Mouse (Mus musculus): ENCODE data around the gene Txnrd1.

The Txnrd1 gene

DNA sequence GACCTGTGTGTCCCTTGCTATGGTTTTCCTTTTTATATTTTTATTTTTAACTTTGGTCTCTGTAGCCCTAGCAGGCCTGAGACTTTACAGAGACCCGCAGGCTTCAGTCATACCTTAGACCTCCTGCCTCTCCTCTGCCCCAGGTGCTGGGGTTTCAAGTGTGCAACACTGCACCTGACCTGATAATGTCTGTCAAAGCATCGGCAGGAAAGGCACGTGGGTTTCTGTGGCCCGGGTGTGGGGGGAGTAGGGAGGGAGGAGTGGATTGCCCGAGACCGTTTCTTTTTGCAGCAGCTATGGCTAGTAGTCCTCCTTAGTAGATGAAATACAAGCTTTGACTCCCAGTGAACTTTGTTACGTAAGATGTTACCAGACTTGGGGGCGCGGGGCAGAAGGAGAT, 15.8 kb upstream of the Txnrd1 start:
- DNase-seq (ENCODE audit: low read depth, low spot score), result no peak

DNA sequence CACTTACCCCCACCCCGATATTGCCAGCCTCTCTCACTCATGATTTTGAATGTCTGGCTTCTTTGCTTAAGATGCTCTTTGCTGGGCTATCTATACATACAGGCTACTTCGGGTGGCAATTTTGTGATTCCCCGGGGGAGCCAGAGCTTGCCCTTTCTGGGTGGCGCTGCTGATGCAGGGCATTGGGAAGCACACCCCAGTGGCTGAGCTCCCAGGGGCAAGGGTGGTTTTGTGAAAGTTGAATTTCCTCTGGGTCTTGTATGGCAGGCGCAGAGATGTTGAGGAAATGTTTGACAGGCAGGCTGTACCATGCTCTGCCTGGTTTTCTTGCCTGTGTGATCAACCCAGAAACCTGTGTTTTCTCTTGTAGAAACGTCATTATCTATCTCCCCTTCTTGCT, 15.1 kb upstream of the Txnrd1 start:
- DNase-seq (ENCODE audit: low read depth, low spot score), result no peak

DNA sequence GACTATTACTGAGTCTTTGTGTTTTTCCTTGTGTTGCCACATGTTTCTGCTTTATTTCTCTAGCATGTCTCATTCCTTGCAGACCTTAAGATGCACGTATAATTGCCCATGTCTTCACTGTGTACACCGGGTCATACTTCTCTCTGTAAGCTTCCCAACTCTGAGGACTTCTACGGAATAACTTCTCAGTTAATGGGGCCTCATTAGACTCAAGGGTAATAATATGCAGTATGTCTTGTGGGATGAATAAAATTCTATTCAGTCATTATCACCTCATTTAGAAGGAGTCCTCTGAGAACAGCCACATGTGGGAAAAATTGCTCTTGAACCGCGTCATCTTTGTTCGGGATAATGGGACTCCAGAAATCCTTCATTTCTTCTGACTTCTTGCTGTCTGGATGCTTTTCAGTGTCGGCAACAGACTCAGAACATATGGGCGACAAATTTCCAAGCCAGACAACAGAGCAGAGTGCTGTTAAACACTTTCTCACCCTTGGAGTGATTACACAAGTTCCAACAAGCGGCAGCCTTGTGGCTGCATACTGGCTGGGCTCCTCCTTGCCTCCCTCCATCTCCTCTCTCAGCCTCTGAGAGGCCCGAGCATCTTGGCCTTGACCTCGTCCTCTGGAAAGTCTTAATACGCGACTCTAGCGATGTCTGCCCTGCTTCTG, 10.5 kb upstream of the Txnrd1 start:
- no peak for DNase-seq (ENCODE audit: low read depth, low spot score)

DNA sequence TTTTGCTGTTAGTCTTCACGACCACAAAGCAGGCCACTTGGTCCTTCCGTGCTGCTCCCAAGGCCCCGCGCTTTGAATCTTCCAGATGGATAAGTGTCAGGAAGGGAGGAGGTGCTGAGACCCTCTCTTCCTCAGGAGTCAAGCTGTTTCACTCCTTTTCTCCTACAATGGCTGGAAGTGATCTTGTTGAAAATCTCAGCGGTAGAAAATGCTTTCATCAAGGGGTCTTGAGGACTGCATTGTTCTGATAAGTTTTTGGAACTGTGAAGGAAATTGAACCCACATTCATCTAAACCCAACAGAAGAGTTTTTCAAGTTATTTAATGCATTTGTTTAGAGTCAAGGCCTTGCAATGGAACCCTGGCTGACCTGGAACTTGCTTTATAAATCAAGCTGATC, 10.0 kb upstream of the Txnrd1 start:
- DNase-seq (ENCODE audit: low read depth, low spot score), result no peak

DNA sequence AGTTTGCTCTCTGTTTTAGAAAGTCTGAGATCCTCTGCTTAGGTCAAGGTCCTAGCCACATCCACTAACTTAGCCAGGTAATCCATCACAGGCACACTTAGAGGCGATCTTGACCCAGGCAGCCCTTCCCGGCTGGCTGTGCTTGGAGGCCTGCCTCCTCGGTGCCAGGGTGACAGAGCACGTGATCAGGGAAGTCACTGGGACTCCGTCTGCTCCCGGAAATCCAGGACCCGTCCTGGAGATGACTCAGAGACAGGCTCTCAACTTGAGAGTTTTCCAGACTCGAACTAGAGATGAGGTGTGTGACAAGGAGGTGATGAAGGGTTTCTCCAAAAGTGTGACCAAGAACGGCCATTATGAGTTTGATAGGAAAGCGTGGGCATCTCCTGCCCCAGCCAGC, 9.2 kb upstream of the Txnrd1 start:
- DNase-seq (ENCODE audit: low read depth, low spot score), result no peak

DNA sequence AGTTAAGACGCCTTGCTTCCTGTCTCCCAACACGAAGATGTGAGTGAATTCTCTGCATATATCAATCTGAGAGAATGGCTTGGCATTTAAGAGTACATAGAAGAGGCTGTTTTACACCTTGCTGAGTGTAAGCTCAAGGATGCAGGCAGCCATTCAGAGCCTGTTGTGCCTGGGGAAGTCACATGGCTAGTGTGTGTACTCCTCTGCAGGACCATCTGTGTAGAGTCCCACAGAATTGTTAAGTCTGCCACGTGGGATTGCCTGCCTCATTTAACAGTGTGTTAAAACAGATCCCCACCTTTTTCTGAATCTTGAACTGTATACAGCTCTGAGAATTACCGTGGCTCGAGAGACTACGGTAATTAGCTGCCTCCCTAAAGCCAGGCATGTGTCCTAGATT, 7.2 kb upstream of the Txnrd1 start:
- DNase-seq (ENCODE audit: low read depth, low spot score), result peak; percentile 76

DNA sequence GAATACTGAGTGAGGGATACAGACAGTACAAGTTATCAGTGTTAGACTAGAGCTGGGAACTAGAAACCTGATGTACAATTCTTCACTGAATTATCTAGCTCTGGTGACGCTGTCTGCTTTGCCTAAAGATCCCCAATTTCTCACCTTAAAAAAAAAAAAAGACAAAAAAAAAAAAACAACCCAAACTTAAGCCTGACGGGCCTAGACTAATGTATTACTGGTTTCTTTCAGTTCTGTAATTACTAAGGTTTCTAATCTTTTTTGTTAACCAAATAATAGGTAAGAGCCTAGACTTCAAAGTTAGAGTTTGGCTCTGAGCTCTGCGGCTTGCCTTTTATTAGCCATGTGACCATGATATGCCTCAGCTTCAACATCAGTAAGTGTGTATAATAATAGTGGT, 2.1 kb downstream of the Txnrd1 start:
- DNase-seq (ENCODE audit: low read depth, low spot score), result no peak

DNA sequence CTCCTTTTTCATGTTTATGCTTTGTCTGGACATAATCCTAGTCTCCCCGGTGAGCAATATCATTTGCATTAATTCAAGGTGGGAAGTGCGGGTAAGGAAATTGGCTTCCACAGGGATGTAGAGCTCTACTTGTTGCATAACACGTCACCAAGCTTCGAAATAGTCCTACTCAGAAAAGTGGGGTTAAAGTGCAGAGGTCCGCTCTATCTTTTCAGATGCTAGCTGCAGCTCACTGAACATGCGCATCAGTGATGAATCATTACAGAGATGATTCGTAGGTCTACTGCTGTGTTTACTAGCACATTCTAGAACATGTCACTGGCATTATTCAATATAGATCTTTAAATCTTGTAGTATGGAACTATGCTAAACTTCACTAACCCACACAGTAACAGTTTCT, 4.6 kb downstream of the Txnrd1 start:
- DNase-seq (ENCODE audit: low read depth, low spot score), result no peak

DNA sequence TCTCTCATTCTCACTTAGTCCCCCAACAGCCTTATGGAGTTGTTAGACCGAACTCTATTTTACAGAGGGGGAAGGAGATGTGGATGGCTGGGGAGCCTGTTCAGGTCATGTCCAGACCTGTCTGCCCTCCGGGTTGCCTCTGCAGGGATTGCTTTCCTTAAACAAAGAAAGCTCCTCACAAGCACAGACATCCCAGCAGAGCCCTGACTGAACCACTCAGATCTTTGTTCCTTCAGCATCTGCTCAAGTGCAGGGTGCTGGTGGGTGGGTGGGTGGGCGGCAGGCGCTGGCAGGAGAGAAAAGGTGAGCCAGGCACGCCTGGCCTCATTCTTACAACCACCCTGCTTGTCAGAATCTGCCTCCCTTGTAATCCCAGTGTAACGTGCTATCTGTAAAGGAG, 10.3 kb downstream of the Txnrd1 start:
- DNase-seq (ENCODE audit: low read depth, low spot score), result peak; percentile 62

DNA sequence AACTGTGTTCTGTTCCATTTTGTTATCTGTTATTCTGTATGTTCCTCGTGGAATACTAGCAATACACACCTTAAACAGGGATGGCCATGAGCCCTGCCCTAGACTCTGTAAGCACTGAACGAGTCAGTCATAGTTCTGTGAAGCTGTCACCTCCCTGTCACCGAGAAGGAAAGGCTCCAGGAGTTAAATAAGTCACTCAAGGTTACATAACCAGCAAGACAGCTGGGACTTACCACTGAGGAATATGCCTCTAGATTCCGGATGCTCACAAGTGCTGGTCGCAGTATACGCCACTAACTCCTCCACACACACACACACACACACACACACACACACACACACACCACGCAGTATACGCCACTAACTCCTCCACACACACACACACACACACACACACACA, 11.0 kb downstream of the Txnrd1 start:
- DNase-seq (ENCODE audit: low read depth, low spot score), result peak; percentile 63

DNA sequence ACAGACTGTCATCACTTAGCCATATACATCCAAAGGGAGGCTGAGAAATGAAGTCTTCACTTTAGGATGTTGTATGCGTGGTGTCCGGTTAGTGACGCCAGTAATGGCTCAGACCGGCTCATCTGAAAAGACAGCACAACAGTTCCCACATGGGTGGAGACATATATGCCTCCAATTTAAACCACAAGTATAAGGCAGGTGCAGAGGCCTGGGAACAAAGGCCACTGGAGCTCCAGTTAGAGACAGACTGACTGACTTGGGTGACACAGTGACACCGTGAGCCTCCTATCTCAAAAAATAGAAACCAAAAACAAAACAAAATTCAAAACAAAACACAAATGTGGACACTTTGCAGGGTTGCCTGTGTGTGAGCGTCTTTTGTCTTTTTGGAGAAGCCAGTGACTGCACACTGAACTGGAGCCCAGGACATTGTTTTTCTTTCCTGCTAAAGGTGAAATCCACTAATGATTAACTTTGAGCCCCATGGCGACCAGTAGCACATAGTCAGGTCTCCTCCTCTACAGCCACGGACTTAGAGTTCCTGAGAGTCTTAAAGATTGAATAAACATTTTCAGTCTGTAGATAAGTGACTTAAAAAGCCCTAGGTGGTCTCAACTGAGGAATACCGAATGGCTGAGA, 14.2 kb downstream of the Txnrd1 start:
- DNase-seq (ENCODE audit: low read depth, low spot score), result no peak

DNA sequence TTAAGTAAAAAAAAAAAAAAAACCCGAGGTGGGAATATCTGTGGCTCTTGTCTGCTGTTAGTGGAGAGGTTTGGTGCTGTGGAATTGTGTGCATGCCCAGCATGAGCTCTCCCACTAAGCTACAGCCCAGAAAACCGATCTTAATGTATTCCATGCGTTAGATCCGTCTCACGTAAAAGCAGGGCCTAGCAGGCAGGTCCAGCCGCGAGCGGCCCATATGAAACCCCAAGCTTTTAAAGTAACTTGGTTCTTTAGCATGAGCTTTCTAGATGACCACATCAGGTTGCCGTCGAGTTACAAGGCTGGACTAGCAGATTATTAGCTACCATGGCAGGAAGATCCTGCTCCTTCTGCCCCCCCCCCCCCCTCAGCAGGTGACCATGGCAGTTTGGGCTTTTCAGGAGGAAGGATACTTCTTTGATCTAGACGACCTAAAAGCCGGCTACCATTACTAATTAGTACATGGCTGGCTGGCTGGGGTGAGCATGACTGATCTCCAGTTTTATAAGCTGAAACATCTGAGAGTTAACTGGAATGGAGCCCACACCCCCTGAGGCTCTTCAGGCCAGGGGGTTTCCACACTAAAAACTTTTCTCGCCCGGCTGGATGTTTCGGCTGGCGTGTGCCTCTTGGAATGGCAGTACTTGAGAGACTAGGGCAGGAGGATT, 16.1 kb downstream of the Txnrd1 start:
- DNase-seq (ENCODE audit: low read depth, low spot score), result no peak

DNA sequence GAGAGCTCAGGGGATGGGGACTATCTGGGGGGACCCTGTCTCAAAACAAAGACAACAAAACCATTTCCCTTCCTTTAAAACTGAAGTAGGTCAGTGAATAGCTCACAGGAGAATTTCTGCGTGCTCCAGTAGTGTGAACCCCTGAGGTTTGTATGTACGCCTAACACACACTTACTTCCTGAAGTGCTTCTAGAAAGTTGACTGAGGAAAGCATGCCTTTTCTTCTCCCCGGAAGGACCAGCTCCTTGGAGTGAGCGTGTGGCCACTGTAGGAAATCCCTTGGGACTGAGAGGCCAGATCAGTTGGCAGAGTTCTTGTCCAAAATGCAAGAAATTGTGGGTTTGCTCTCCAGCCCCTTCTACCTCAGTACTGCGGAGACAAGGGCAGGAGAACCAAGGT, 16.6 kb downstream of the Txnrd1 start:
- no peak for DNase-seq (ENCODE audit: low read depth, low spot score)

DNA sequence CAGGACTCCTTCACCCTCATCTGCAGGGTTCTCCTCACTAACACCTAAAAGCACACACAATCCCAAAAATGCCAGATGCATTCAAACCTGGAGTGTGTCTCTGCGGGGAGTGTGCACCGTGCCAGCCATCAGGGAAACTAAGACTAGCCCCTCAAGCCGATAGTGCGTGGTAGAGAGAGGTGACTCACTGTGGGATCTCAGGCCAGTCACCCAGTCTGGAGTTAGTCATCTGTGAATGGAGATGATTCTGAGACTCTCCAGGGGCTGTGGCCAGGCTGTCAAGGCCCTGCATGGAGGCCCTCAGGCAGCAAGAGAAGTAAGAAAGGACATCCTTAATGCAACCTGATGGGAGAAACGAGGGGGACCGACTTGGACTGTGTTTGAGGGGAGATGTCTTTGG, 18.0 kb downstream of the Txnrd1 start:
- no peak for DNase-seq (ENCODE audit: low read depth, low spot score)

DNA sequence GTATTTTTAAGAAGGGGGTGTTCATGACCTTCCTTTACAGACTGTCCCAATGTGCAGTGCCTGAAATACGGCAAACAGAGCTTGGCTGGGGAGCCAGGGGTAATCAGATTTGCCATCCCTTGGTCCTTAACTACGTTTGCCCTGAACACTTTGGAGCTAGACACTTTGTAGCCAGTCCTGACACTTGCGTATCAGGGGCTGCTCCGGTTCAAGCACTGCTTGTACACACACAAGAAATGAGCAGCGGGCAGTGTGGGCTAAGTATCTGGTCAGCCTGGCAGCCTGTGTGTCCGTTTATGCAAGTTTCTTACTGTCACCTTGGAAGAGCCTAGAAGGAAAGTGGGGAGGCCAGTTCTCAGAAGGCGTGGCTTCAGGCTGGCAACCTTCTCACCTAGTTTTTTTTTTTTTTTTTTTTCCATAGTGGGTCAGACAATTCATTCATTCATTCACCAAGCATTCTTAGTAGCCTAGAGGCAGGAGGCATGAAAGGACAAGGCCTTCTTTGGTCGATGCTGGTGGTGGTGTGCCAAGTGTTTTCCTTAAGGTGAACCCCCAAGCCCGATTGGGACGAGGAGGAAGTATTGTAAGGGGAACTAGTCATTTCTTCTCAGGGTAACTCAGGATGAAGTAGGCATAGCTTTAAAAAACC, 24.4 kb downstream of the Txnrd1 start:
- no peak for DNase-seq (ENCODE audit: low read depth, low spot score)

DNA sequence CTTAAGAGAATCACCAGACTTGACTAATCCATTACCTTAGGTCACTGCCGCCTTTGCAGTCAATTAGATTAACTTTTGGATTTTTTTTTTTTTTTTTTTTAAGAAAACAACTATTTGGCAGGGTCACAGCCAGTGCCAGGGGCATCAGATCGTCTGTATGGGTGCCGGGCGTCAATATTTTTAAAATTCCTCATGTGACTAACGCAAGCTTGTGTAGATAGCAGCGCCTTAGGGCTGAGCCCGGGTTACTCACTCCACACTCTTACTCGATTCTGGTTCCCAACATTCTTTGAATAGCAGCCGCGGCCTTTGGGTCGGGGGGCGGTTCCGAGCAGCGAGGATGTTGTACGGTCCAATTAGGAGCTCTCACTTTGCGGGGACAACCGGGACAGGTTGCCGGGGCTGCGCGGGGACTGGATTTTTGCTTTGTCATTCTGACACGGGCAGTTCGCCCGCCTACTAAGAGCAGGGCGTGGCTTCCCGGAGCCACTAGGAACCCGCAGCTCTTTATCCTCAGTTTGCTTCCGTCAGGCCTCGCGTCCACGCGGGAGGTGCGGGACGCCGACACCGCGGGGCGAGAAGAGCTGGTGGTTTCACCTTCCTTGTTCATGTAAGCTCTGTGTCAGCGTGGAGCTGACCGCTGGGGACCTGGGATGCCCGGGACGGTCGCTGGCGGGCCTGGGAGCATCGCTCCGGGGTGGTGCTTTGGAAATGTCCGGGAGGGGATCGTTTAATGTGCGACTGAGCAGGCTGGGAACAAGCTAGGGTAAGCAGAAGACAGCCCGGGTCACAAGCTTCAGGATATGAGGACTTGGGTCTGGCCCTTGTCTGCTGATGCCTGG, 25.2 kb downstream of the Txnrd1 start:
- DNase-seq (ENCODE audit: low read depth, low spot score), result peak; percentile 98

DNA sequence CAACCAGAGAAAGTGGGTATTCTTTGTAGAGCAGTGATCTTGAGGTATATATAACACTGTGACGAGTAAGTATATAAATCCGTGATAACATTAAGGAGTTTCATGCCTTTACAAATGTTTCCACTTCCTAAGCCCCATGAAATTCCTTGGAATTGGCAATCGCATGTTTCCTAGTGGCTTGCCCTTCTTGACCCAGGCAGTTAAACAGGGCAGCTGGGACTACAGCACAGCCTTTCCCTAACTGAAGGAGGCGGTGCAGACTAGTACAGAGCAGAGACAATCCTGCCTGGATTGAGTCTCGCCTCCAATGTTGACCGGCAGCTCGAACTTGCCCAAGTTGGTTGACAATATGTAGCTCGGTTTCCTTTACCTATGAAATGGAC, 25.8 kb downstream of the Txnrd1 start:
- DNase-seq (ENCODE audit: low read depth, low spot score), result peak; percentile 66

DNA sequence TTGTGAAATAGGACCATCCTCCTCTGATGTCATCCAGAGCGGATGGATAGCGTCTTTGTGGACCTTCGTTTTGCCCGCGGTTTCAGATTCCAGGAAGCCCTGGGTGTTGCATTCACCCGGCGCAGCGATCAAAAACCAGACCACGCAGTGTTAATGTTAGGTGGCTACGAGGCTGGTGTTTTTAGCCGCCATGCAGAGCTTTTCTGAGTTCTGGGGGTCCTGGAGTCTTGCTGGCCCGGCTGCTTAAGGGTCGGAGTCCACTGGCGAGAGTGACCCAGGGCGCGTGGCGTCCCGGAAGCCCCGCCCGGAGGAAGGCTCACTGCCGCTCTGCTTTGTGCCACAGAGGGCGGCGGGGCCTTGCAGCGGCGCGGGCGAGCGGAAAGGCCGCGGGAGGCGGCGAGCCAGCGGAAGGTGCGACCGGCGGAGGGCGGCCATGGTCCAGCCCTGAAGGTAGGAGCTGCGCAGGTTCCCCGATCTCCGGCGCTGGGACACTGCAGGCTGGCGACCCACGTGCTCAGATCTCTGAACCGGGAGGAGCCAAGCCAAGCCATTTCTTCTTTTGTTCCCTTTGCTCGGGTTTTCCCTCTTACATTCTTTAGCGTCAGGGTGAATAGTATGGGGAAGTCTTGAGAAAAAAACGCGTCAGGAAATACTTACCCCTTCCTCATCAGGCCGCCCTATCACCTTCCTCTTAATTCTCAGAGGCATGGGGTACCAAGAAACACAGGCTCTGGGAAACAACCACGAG, 26.6 kb downstream of the Txnrd1 start:
- peak; percentile 81 for DNase-seq (ENCODE audit: low read depth, low spot score)

DNA sequence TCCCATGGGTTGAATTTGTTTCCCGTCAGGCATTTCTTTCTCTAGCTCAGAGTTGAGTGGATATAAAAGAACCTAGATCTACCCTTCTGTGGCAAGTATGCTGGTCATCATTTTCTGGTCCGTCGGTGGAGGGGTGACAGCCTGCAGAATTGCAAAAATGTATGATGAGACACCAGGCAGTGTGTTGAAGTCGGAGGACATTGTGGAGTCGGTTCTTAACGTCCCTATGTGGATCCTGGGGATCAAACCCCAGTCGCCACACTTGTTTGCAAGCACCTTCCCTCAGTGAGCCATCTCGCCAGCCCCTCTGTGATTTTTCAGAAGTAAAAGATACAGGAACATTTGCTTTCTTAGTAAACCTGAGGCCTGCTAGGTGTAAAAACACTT, 27.2 kb downstream of the Txnrd1 start:
- DNase-seq (ENCODE audit: low read depth, low spot score), result no peak

DNA sequence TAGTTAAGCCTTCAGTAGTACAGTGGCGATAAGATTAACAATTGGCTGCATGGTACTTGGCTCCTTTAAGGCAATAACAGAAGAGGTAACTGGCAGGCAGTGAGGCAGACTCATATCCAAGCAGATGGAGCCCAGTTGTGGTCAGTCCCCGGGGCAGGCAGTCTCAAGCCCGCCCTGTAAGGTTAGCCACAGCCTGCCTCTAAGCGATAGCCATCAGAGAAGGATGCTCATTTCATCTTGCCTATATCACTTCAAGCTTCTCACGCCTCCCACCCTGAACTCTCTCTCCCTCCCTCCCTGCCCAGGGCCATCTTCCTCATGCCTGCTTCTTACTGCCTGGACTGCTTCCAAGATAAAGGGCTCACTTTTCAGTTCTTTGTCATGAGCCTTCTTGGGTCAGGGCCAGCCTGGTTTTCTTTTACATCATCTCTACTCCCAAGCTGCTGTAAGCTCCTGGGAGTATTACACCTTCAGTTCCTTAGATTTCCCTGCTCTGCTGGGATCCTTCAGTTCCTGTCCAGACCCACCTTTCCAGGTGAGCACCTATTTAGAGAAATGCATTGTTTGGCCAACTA, 29.4 kb downstream of the Txnrd1 start:
- no peak for DNase-seq (ENCODE audit: low read depth, low spot score)

DNA sequence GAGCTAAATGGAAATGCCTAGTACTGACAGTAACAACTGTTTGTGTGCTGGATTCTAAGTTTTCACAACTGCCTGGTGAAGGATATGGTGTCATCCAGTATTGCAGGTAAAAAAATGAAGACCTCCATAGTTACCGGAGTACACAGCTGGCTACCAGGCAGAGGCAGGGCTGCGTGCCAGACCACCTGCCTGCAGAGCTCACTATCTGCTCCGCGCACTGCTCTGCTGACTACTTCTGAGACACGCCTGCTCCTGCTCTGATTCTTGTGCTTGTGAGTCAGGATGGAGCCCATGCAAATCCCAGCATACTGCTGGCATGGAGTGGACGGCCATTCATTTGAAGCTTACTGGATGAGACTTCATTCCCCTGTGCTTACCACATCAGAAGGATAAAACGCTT, 30.1 kb downstream of the Txnrd1 start:
- no peak for DNase-seq (ENCODE audit: low read depth, low spot score)

Measured in brain, adult 2 months (tissue).